Mouse (Mus musculus): ENCODE measurements around the gene Dnajc3.

GRCm38 (mm10) chr14:118903867-118904562 lies 33.8 kb upstream of the Dnajc3 start:
- TF ChIP-seq GATA1 (IDR thresholded peaks at IDR 0.05; ENCODE audit: borderline replicate concordance, low read length) (no peak), FLI1 (IDR thresholded peaks at IDR 0.05; ENCODE audit: low read length) (no peak)

Measured in megakaryocyte, embryonic 14.5 days (primary cell).